Mouse (Mus musculus) R1 (cell line): ENCODE results near the gene H3f3a.

Experiments used
- DNase-seq: peaks from one replicate; pipeline ENCODE4 v3.0.0-alpha.2; 2018; ENCODE audit warnings: low read depth, low spot score

H3f3a gene

DNA sequence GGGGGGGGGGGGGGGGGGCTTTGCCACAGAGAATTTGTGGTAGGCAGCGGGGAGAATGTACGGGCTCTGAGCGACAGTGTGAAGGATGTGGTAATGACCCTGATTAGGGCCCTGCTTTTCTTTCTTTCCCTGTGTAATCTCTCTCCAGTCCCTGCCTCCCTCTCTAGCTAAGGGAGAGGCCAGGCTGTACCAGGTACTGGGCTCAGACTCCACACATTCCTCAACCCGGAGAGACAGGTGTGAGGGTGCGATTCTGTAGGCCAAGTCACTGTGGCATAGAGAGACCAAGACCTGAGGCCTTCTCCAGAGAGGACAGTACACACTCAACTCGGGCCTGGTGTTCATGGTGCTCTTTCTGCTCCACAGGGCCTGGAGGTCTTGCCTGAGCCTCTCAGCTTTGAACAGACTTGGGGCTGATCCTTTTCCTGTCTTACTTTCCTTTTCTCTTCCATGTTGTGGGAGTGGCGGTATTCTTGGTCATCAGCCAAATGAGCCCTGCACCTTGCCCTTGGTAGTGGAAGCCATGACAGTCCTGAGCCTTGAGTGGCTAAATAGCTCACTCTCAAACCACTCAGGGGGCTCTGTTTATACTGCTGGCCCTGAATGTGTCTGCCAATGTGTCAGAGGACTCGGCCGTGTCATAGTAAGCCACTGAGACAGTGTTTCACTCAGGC, 30.7 kb downstream of the H3f3a start:
- no peak for DNase-seq

DNA sequence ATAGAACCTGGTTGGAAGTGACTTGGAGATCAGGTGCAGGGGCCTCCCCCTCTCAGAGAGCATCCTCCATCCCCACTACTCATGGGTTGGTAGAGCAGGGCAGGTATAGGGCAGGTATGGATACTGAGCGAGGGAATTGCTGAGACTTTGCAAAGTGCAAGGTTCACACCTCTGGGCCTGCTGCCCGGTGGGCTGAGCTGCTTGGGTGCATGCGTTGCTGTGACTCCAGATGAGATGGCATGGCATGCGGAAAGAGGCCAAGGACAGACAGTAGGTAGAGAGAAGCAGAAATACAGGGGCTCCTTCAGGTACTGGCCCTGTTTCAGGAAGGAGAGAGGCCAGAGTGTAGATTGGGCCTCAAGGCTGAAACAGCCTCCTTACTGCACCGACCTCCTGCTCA, 32.5 kb downstream of the H3f3a start:
- DNase-seq, result no peak

DNA sequence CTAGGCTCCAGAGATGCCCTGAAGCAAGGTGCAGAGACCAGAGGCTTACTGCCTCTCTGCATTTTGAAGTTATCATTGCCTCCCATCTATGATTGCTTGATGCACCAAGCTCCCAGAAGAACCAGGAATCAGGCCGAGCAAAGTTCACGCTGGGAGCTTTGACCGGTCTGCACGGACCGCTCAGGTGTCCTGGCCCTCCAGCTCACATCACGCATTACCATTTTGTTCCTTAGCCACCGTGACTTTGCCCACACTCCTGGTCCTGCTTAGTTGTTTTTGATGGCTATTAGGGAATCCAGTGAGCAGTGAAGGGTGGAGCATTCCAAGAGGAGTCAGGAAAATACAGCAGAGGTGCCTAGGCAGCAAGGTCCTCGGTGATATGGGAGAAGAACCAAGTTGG, 33.5 kb downstream of the H3f3a start:
- DNase-seq, result no peak

DNA sequence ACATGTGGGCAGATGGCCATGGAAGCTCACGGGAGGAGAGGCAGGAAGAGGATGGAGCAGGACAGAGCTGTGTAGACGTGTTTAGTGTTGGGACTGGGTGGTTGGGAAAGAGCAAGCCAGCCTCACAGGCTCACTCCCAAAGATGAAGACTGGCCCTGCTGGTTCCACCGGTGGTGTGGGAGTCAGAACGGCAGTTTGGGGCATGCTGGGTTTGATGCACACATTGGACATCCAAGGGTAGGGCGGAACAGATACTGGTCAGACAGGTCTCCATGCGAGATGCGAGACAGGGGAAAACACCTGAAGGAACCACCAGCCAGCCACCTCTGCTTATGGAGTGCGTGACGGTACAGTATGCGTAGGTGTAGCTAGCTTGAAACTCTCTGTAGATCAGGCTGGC, 34.8 kb downstream of the H3f3a start:
- no peak for DNase-seq

DNA sequence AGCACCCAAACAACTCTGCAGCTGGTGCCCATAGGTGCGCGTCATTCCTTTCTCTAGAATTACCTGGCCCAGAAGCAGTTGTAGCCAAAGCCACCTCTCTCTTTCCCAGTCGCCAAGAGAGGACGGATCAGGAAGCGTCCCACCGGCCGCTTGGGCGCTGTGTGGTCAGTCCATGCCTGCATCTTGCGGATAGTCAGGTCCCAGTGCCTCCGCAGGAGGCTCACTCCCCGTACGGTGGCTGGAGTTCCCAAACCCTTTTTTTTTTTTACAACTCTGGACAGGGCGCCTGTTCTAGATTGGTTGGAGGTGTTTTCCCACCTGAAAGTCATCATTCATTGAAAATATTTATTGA, 35.4 kb downstream of the H3f3a start:
- no peak for DNase-seq

DNA sequence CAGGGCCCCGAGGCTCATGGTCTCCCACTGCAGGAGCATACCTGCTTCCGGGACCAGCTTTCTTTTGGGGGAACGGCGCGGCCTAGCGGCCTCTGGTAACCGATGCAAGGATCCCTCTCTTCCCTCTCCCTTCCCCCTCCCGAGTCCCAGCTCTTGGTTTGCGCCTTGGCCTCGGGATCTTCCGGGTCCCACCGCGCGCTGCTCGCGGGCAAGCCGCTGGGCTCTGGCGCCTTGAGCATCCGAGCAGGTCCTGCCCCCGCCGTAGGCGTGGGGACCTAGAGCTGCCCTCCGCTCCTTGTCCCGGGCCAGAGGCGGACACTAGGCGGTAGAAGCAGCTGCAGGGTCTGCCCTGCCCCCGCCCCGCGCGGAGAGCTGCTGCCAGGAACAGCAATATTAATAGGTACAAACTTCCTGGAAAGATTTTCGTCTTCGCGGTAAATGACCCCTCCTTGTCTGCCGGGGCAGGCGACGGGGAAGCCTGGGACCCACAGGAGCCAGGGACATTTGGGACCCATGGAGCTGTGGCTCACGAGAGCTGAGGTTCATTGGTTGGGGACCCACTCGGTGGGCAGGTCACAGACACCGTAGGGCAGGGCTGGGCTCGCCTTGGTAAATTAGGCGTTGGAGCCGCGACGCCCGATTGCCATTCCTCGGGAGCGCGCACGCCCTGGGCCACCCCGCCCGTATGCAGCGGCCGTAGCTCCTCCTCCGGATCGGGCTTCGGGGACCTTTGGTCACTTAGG, 35.9 kb downstream of the H3f3a start:
- DNase-seq, result peak; percentile 94

DNA sequence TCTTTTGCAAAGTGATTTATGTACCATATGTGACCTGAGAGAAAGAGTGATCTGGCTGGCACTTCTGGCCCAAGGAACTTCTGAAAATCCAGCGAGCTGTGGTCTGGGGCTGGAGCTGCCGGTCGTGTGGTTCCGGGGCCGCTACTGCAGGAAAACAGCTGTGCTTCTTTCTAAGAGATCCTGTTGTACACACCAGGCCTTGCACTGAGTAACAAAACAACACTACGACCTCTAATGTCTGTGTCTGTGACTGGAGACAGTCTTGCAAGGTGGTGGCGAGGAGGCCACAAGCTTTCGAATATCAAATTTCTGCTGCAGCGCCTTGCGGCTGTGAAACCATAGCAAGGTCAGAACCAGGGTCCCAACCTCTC, 36.5 kb downstream of the H3f3a start:
- no peak for DNase-seq

DNA sequence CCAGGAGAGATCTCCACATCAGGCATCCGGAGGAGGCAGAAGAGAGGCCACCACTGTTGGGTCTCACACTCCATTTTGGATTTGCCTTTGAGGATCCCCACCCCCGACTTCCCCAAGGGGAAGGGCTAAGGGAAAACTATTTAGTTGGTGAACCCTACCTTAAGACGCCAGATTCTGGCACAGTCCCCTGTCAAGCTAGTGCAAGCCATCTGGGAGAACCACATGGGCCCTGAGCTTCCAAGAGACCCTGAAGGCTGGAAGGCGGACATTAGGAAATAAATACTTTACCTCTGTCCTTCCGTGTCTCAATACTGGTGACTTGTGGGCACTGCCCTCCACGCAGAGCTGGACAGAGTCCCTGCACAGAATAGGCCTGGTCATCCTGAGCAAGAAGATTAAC, 37.2 kb downstream of the H3f3a start:
- no peak for DNase-seq

DNA sequence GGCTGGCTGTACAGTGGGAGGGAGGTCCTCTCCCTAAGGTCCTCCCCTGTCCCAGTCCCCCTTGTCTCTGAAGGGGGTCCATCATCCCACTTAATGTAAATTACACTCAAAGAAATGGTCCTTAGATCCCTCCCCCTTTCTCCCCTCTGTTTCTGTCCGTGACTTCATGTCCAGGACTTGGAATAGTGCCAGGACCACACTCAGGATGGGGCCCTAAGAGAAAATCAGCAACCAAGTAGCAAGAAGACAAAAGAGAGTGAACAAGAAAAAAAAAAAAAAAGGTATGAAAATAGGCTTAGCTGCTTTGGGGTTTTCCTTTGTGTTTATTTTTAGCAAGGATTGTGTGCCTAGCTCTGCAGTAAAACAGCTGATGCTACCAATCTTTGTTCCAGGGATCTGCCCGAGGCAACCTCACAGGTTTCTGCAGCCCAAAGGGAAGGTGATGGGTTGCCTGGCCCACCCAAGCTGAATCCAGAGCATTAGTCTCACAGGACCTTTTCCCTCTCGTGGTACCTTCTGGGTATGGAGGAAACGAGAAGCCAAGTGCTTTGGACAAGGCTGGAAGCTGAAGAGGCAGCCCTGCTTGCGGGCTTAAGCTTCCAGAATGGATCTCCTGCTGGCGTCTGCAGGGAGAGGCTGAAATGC, 37.8 kb downstream of the H3f3a start:
- no peak for DNase-seq

DNA sequence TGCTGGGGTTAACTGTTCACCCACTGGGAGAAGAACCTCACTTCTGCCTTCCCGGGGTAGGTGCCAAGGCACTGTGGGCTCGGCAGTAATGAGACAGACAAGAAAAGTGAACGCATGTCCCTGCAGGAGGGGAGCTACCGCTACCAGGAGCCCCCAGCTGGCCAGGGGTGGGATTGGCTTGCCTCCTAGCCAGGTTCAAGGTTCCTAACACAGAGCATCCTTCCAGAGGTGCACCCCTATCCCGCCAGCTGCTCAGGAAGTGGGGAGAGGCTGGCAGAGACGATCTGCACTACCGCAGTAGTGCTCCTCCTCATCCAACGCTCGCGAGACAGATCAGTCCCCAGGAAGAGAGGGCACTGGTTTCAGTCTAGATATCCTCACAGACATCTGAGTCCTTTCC, 38.4 kb downstream of the H3f3a start:
- DNase-seq, result peak; percentile 69

DNA sequence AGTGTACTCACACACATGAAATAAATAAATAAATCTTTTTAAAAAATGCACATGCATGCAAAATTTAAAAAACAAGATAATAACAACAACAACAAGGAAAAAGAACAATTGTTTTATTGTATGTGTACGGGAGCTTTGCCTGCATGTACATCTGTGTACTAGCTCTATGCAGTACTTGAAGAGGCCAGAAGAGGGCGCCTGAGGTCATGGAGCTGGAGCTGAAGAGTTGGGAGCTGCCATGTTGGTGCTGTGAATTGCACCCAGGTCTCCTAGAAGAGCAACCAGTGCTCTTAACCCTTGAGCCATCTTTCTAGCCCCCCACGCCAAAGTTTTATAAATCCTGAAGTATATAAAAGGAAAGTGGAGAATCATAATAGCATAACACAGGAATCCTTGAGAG, 39.1 kb downstream of the H3f3a start:
- DNase-seq, result peak; percentile 90

DNA sequence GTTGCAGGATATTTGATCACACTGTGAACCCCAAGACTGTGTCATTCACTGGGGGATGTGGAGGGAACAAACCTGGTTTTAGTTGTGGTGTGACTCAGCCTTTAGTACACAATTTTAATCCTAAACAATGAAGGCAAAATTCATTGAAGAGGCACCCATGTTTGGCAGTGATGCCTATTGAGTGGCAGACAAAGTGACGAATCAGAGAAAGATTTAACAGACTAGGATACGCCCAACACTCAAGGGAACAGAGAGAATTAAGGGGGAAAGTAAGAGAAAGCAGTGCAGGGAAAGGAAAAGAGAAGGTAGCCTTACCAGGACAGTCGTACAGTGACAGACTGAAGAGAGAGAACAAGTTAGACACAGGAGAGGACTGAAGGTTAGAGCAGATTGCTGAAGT, 41.5 kb downstream of the H3f3a start:
- DNase-seq, result peak; percentile 41

DNA sequence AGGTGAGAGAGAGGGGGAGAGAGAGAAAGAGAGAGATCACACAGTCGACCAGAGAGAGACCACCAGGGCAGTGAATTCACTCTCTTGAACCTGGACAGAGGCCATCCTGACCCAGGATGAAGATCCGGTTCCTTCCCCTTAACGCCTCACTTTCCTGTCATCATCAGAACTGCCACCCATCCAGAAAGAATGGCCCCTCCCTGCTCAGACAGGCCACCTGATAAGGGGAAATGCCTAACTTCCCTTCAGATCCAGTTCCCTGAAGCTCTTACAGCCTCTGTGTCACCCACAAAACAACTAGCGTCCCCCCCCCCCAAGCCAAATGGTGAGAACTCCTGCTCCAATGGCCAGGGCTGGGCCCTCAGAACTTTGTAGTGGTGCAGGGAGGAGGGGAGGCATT, 42.0 kb downstream of the H3f3a start:
- DNase-seq, result no peak

DNA sequence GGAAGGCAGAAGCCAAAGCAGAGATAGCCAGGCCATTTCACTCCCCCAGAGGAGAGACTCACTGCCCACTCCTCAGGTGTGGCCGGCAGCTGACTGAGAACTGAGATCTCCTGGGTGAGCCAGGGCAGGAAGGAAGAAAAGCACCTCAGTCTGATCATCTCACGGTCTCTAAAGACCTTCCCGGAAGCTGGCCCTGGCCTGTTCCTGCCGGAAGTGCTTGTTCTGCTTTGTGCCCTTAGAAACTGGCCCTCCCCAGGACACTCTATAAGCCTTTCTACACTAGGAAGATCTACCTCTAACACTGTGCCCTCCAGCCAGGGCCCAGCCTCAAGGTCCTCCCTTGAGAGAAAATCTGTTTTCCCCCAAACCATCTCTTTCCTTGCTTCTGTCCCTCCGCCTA, 42.4 kb downstream of the H3f3a start:
- DNase-seq, result no peak

DNA sequence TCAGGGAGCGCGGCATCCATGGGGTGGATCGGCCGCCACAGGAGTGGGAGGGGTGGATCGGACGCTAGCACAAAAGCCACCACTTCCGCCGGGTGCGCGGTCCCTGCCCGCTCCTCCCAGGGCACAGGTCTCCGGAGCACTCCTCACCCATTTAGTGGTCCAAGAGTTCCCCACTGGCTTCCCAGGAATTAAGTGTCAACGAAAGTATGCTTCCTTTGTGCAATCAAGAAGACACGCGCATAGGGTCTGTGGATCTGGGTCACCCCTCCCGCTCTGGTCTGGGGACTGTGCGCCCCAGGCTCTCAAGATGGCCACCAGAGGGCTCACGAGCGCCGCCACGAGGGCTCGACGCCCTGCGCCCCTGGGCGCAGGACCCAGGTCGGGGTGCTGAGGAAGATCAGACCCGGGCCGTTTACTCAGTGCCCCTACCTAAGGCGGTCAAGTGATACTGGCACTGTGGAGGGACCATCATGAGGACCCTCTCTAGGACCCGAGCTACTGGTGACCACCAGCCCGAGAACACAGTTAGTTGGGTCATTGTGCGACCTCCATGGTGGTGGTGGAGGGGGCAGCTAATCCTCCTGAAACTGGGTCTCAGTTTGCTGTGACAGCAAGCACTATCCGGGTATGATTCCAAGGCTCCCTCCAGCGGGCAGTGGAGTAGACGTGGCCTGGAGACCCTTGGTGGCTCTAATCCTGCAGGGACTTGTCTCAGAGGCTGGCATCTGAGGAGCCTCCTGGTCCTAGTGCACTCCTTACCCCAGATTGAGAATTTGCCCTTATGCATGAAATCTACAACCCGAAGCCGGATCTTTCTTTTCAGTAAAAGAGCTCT, 45.2 kb downstream of the H3f3a start:
- DNase-seq, result peak; percentile 83

DNA sequence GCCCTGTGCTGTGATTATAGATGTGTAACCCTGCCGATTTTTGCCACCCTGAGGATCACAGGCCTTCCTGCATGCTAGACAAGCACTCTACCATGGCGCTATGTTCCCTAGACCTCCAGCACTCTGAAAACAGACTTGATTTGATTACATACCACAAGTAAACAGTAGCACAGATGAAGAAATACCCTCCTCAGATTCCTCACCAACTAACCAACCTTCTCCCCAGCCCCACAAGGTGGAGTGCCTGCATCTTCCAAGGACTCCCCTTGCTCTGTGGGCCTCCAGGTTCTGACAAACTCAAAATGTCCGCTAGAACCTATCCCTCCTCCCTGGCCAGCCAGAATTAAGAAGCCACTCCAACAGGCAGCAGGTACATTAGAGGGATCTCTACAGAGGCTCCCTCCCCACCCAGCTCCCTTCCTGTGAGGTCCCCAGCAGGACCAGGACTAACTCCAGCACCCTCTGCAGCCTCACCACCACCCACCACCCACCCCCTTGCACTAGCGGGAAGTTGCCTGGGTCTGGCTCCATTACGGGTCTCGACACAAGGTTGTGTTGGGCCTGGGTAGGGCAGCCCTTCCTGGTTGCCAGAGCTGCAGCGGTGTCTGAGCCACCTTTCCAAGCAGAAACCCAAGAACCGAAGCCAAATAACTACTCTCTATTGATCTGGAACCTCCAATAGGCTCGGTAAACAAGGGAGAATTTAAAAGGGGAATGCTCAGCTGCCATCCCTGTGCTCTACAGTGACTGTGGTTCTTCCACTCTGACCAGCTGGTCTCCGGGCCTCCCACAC, 46.0 kb downstream of the H3f3a start:
- peak; percentile 68 for DNase-seq

DNA sequence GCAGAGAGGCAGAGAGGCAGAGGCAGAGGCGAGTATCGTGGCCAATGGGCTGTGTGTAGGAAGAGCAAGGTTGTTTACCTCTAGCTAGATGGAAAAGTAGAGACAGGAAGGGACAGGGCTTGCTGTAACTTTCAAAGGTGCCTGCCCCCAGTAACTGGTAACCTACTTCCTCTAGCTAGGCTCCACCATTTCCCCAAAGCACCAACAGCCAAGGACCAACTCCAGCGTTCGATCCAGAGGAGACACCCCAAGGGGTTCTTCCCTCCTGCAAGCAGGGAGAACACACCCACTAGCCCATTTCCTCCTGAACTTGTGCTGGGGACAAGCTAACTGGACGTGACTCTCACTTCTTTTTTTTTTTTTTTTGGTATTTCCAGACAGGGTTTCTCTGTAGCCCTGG, 47.2 kb downstream of the H3f3a start:
- no peak for DNase-seq

DNA sequence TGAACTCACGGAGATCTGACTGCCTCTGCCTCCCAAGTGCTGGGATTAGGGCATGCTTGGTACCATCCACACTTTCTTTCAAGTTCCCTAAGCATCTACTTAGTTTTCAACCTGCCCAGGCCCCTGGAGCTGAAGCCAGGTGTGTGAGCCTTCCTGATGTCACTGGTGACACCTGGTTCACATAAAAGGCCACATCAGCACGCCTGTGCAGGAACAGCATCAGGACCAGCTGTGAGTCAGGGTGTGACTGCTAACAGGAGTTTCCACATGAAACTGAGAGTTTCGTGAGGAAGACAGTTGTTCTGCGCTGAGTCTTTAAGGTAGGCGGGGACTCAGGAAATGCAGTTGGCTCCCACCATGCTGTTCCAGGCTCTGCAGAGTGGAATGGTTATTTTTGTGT, 48.4 kb downstream of the H3f3a start:
- no peak for DNase-seq

DNA sequence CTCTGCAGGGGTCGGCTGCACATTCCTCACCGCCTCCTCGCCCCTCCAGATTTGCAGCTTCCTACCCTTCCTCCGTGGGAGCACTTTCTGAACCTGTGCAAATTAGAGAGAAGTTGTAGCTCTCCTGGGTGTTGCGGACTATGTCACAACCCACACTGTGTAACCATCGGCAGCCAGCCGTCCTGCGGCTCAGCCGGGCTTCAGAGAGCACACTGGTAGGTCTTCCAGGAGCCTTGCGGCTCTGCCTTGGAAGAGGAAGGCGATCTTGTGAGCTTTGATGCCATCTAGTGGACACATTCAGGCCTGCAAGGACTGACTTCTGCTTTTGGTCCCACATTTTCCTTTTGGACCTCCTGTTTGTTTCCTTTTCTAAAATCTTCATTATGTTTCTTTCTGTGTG, 49.9 kb downstream of the H3f3a start:
- peak; percentile 90 for DNase-seq

DNA sequence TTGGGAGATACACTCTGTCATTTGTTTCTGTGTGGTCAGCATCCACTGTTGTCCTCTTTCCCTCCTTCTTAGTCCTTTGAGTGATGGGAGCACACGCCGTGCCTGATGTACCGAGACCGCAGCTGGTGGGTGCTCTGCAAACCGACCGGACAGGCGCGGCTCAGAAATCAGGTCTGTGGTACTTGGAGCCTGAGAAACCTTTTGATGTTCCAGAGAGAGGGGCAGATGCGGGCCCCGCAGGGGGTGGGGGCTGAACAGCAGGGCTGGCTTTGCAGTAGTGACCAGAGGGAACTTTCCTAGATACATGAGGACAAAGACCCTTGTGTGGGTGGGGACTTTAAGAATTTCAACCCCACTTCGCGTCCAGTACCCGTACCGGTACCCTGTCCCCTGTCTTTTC, 50.4 kb downstream of the H3f3a start:
- peak; percentile 31 for DNase-seq

DNA sequence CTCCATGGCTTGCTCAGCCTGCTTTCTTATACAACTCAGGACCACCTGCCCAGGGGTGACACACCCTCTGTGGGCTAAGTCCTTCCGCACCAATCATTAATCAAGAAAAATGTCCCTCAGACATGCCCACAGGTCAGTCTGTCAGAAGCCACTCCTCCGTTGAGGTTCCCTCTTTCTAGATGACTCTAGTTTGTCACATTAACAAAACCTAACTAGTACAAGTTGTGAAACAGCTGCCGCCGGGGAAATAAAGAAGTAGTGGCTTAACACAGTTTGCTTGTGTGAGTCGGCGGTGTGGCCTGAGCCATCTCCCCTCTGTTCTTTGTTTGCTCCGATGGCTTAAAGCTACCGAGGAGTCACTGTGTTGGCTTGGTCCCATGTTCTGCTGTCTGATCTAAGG, 51.1 kb downstream of the H3f3a start:
- peak; percentile 22 for DNase-seq

DNA sequence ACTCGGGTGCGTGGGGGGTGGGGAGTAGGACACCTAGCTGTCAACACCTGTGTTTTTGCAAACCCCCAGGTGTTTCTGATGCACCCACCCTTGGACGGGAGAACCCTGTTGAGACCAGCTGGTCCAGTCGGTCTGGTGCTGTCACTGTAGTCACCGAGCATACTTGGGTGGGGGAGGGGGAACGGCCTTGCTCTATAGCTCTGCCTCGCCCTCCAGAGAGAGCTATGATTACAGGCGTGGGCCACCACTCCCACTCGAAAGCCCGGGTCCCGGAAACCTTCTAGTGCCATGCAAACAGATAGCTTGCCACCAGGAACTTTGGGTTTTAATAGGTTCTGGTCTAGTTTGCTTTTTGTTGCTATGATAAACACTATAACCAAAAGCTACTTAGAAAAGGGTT, 51.6 kb downstream of the H3f3a start:
- peak; percentile 28 for DNase-seq
